Mouse (Mus musculus): Measurements from ENCODE around the gene Cyp2w1. TPM values are rescaled to one million over a fixed set of nuclear protein-coding genes. Genes with fewer than 3 reads are reported as not detected.

Cyp2w1 gene
- polyA plus RNA-seq, 1 experiment from 2014 or later, result not detected

DNA sequence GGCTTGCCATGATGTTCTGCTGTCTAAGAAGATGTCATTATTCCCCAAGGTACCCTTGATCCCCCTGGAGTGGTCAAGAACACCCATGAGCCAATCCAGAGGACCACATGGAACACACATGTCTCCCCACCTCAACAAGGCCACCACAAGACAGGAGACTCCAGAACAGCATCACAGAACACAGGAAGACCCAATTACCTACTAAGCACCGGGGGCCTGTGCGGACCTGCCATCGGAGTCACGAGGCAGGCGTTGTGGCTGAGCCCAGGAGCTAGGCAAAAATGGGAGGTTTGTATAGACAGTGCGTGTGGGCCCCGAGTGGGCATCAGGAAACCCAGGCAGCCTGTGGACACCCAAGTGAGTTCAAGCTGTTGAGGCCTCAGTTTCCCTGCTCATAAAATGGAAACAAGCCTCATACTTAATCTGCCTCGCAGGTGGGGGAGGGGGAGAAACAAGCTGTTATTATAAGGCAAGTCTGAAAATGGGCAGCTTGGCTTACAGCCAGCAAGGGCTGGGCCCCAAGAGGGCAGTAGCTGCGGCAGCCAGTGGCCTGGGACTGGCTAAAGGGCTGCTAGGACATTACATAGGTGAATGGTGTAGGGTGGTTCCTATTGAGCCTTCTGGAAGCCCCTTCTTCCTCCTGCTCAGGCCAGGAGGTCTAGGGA, 29.0 kb upstream of the Cyp2w1 start:
- Histone ChIP-seq H3K9me3 (ENCODE audit: low read length) (no peaks in the 10 kb centered on the region), H3K36me3 (replicated peaks; ENCODE audit: insufficient read depth, low read length) (no peaks in the 10 kb centered on the region), H3K4me2 (ENCODE audit: low read depth, low read length) (peak overlapping the region; percentile 89), H3K9ac (replicated peaks) (no peak overlapping the region), H3K27ac (ENCODE audit: low read depth) (0 out of 2 replicates have a peak overlapping the region, but pooled peaks have one; percentile 13), H3K27me3 (ENCODE audit: insufficient read depth, low read length) (no peaks in the 10 kb centered on the region; the same call in 1 of the 2 replicates), H3K4me1 (ENCODE audit: insufficient read depth) (peaks cover 12% of the 10 kb centered on the region; the same call in 1 of the 2 replicates), H3K4me3 (ENCODE audit: low read depth, low read length) (peak overlapping the region; percentile 62; the same call in 1 of the 2 replicates)
- ATAC-seq, result no peak
- 73% methylated on average over 9 of the region's 9 CpGs for WGBS (ENCODE audit: insufficient replicate concordance)
- DNase-seq, result no peak
- no peak for TF ChIP-seq EP300 (IDR thresholded peaks at IDR 0.05; ENCODE audit: low read depth)

DNA sequence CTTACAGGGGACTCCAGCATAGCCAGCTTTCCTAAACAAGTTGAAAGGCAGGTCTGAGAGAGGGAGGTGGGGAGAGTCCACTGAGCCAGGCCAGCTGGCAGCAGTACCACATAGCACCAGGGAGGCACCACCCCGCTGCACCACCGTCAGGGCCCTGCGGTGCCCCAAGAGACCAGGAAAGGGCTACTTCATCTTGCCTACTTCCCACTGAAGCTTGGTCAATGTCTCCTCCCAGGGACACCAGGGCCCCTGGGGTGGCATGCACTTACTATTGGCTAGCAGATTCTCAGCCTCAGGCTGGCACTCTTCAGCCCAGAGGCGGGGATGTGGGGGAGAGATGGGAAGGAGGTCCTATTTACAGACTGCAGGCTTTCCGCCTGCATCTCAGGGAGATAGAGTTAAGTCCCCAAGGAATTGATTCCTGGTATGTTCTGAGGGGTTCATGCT, 28.3 kb upstream of the Cyp2w1 start:
- Histone ChIP-seq H3K4me2 (ENCODE audit: low read depth, low read length) (peak overlapping the region; percentile 89), H3K36me3 (replicated peaks; ENCODE audit: insufficient read depth, low read length) (no peaks in the 10 kb centered on the region), H3K4me3 (ENCODE audit: low read depth, low read length) (peak overlapping the region; percentile 62), H3K9me3 (ENCODE audit: low read length) (no peaks in the 10 kb centered on the region), H3K4me1 (ENCODE audit: insufficient read depth) (peaks cover 12% of the 10 kb centered on the region; the same call in 1 of the 2 replicates), H3K27me3 (ENCODE audit: insufficient read depth, low read length) (no peaks in the 10 kb centered on the region; the same call in 1 of the 2 replicates), H3K9ac (replicated peaks) (no peak overlapping the region), H3K27ac (ENCODE audit: low read depth) (peak overlapping the region; percentile 78)
- no peak for ATAC-seq
- TF ChIP-seq CTCF (IDR thresholded peaks at IDR 0.05; ENCODE audit: low read depth) (0 out of 2 replicates have a peak, but pooled peaks have one; percentile 9), EP300 (IDR thresholded peaks at IDR 0.05; ENCODE audit: low read depth) (no peak)
- DNase-seq, result no peak
- 24% methylated on average over 5 of the region's 5 CpGs for WGBS (ENCODE audit: insufficient replicate concordance)

DNA sequence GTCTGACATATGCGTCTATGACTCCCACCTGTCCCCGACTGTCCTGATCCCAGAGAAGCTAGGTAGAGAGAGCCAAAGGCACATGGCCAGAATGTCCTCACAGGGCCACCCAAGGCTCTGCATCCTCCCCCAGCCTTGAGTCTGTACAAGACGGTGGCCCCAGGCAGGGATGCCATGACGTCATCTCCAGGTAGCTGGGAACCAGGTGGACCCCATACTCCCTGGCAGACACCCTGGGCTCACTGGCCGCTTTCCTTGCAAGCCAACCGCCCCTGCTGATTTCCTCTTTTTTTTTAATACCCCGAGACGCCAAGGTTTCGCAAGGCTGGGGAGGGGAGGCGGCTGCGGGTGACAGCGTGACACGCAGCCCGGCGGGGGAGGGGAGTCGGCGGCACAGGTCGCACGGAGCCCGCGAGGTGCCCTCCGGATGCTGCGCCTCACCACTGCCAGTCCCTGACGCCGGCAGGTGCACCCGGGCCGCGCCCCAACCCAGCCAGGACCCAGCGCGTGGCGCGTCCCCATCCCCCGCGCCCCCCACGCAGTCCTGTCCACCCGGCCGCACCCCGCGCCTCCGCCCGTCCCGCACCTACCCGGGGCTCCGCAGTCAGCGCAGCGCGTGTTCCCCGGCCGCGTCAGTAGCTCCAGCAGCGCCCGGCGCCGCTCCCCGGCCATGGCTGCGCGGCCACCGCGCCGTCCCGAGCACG, 27.6 kb upstream of the Cyp2w1 start:
- H3K4me2 ChIP-seq (ENCODE audit: low read depth, low read length), result peak overlapping the region; percentile 89
- H3K27ac ChIP-seq (ENCODE audit: low read depth), result peak overlapping the region; percentile 78
- DNase-seq, result peak; percentile 70

DNA sequence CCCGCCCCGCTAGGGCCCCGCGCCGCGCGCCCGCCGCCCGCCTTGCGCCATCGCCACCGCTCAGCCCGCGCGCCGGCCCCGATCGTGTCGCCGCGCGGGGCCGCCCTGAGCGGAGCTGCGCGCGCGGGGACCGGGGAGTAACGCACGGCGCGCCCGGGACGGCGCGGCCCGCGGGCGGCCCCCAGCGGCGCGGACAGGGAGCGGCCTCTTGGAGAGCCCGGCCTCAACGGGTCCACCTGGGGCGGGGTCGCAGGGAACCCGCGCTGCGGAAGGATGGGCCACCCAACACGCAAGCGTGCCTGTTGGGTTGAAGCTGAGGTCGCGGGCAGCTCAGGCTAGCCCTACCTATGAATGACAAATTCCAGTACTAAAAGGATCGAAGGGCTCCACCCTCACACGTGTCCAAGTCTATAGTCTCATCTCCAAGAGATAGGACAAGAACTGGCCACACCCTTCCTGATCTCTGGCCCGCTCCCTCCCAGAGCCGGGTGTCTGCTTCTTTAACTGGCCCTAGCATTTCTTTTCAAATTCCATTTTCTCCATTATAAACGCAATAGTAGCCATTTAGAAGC, 26.9 kb upstream of the Cyp2w1 start, which contains the start of gene Adap1:
TSS of gene Adap1 (minus strand) at position 228 of the 572 bp plus-strand sequence.
- 2% methylated on average over 36 of the region's 61 CpGs for WGBS (ENCODE audit: insufficient replicate concordance)
- Histone ChIP-seq H3K4me2 (ENCODE audit: low read depth, low read length) (peak within 1 kb of the TSS; percentile 89), H3K4me3 (ENCODE audit: low read depth, low read length) (peak within 1 kb of the TSS; percentile 62), H3K27ac (ENCODE audit: low read depth) (peak within 1 kb of the TSS; percentile 78), H3K9ac (replicated peaks) (peak within 1 kb of the TSS; percentile 79), H3K27me3 (ENCODE audit: insufficient read depth, low read length) (no peaks in the 10 kb centered on the region; the same call in 1 of the 2 replicates), H3K9me3 (ENCODE audit: low read length) (no peaks in the 10 kb centered on the region), H3K4me1 (ENCODE audit: insufficient read depth) (peaks cover 12% of the 10 kb centered on the region; the same call in 1 of the 2 replicates), H3K36me3 (replicated peaks; ENCODE audit: insufficient read depth, low read length) (no peaks in the 10 kb centered on the region)
- DNase-seq (peak; percentile 72), ATAC-seq (peak; percentile 81)
- TF ChIP-seq EP300 (IDR thresholded peaks at IDR 0.05; ENCODE audit: low read depth) (no peak), CTCF (IDR thresholded peaks at IDR 0.05; ENCODE audit: low read depth) (peak; percentile 42; the same call in 1 of the 2 replicates)

More for the DNA sequence above, 27.6 kb upstream of the Cyp2w1 start:
- ATAC-seq, result peak; percentile 54
- Histone ChIP-seq H3K4me3 (ENCODE audit: low read depth, low read length) (peak overlapping the region; percentile 62), H3K36me3 (replicated peaks; ENCODE audit: insufficient read depth, low read length) (no peaks in the 10 kb centered on the region), H3K9ac (replicated peaks) (peak overlapping the region; percentile 79), H3K27me3 (ENCODE audit: insufficient read depth, low read length) (no peaks in the 10 kb centered on the region; the same call in 1 of the 2 replicates), H3K4me1 (ENCODE audit: insufficient read depth) (peaks cover 12% of the 10 kb centered on the region; the same call in 1 of the 2 replicates), H3K9me3 (ENCODE audit: low read length) (no peaks in the 10 kb centered on the region)
- TF ChIP-seq CTCF (IDR thresholded peaks at IDR 0.05; ENCODE audit: low read depth), result no peak
- TF ChIP-seq EP300 (IDR thresholded peaks at IDR 0.05; ENCODE audit: low read depth), result no peak
- WGBS (ENCODE audit: insufficient replicate concordance), result under 1% methylated on average over 50 of the region's 62 CpGs

DNA sequence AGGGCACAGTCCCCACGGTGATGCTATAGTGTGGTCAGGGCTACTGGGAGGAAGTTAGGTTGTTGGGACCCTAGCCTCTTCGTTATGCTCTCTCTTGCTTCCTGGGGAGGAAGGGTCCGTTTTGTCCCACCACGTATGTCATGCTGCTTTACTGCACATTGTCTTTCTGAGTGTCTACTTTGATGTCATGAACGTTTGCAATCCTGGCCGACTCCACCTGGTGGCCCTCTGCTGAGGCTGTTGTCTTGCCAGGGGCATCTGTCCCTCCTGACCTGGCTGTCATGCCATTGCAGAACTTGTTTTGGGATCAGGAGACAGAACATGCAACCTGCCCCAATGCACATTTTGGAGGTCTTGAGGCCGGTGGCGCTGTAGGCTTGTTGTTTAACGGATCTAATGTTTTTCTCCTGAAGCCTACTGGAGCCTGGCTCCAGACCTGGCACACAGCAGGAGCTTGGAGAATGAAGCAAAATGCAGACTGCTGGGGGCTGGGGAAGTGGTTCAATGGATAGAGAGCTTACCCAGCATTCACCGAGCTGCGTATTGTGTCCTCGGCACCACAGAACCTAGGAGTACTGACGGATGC, 26.2 kb upstream of the Cyp2w1 start:
- no peak for TF ChIP-seq EP300 (IDR thresholded peaks at IDR 0.05; ENCODE audit: low read depth)
- peak; percentile 27; the same call in 1 of the 2 replicates for TF ChIP-seq CTCF (IDR thresholded peaks at IDR 0.05; ENCODE audit: low read depth)
- Histone ChIP-seq H3K27me3 (ENCODE audit: insufficient read depth, low read length) (no peaks in the 10 kb centered on the region; the same call in 1 of the 2 replicates), H3K4me3 (ENCODE audit: low read depth, low read length) (no peak overlapping the region), H3K27ac (ENCODE audit: low read depth) (no peak overlapping the region), H3K4me2 (ENCODE audit: low read depth, low read length) (no peak overlapping the region), H3K4me1 (ENCODE audit: insufficient read depth) (peaks cover 12% of the 10 kb centered on the region; the same call in 1 of the 2 replicates), H3K36me3 (replicated peaks; ENCODE audit: insufficient read depth, low read length) (no peaks in the 10 kb centered on the region), H3K9me3 (ENCODE audit: low read length) (no peaks in the 10 kb centered on the region), H3K9ac (replicated peaks) (no peak overlapping the region)
- 55% methylated on average over 13 of the region's 13 CpGs for WGBS (ENCODE audit: insufficient replicate concordance)
- no peak for DNase-seq
- ATAC-seq, result no peak

All from liver, postnatal 0 days (tissue).